Mouse (Mus musculus) cortical plate, adult 2 months (tissue): ENCODE results near the gene Defb23.

ENCODE experiments used
- CTCF ChIP-seq: fragments of 200-500 bp; IDR thresholded peaks from 2 replicates; pipeline ENCODE4 v1.5.1; 2011; ENCODE audit warnings: mild to moderate bottlenecking, control low read depth, low read length; ENCODE audit not compliant: insufficient read depth; ENCODE audit errors: extremely low read depth
- POLR2A ChIP-seq: fragments of 200-500 bp; IDR thresholded peaks from 2 replicates; pipeline ENCODE4 v1.6.1; 2011; ENCODE audit warnings: mild to moderate bottlenecking, low read length, control low read depth; ENCODE audit not compliant: insufficient read depth; ENCODE audit errors: extremely low read depth

GRCm38 (mm10) chr2:152500863-152501229 is 36.4 kb upstream of the Defb23 start:
- TF ChIP-seq CTCF = no peak
- no peak for TF ChIP-seq POLR2A
